Mouse (Mus musculus) cortical plate, adult 2 months (tissue): ENCODE results near the gene Auts2.

Experiments used
- CTCF ChIP-seq: fragments of 200-500 bp; IDR thresholded peaks from 2 replicates; pipeline ENCODE4 v1.5.1; 2011; ENCODE audit warnings: mild to moderate bottlenecking, control low read depth, low read length; ENCODE audit not compliant: insufficient read depth; ENCODE audit errors: extremely low read depth
- POLR2A ChIP-seq: fragments of 200-500 bp; IDR thresholded peaks from 2 replicates; pipeline ENCODE4 v1.6.1; 2011; ENCODE audit warnings: mild to moderate bottlenecking, low read length, control low read depth; ENCODE audit not compliant: insufficient read depth; ENCODE audit errors: extremely low read depth

DNA sequence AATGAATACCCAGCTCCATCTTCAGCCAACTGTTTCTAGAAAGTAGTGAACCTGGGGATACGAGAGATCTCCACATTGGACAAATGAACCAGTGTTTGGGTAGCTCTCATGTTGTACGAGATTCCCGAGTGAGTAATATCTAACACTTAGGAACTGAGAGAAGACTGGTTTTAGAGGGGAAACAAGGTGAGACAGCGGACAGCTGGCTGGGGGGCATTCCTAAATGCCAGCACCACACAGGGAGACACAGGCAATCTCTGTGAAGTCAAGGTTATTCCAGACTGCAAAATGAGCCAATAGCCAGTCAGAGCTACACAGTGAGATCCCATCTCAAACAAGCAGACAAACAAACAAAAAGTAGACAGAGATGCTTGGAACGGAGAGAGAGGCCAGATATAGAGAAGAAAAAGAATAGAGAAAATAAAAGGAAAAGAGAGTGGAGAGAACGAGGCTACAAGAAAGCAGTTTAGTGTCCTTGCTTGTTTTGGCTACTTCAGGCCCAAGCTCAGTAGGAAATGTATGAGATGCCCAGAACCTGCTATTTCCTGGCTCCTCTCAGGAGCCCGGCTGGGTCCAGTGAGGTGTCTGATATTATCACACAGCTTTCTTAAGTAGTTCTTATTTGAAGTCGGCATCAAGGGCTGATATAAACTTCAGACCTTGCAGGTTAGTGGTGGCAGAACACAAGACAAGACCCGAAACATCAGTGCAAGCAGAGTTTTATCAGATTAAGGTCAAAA is 224.9 kb downstream of the Auts2 start:
- TF ChIP-seq CTCF = no peak
- no peak for TF ChIP-seq POLR2A
